Mouse (Mus musculus): ENCODE data around the gene Syngr2.
"Not testable (repeated sequence)": the region's sequence is repeated elsewhere in the genome, so short reads cannot be mapped to it uniquely, and the experiment has no call there.

The Syngr2 gene

GRCm38 (mm10) chr11:117828149-117828887 lies 18.9 kb downstream of the Syngr2 start:
- peak overlapping the region; percentile 17 for H3K4me3 ChIP-seq (replicated peaks; ENCODE audit: low read length)
- TF ChIP-seq NANOG (IDR thresholded peaks at IDR 0.05; ENCODE audit: borderline replicate concordance, low read length) (no peak), POU5F1 (IDR thresholded peaks at IDR 0.05; ENCODE audit: borderline replicate concordance, low read length) (no peak), CTCF (conservative IDR thresholded peaks at IDR 0.05; ENCODE audit: low read length) (no peak)
- H3K9me3 ChIP-seq (ENCODE audit: low read length): no peaks in the 10 kb centered on the region
- H3K36me3 ChIP-seq (ENCODE audit: insufficient read depth, low read length): peaks cover 11% of the 10 kb centered on the region
- H3K27me3 ChIP-seq (ENCODE audit: insufficient read depth, low read length): no peaks in the 10 kb centered on the region
- H3K4me1 ChIP-seq (replicated peaks; ENCODE audit: low read depth, low read length): peaks cover 91% of the 10 kb centered on the region

GRCm38 (mm10) chr11:117828888-117829604 lies 19.6 kb downstream of the Syngr2 start:
- H3K36me3 ChIP-seq (ENCODE audit: insufficient read depth, low read length): peaks cover 4% of the 10 kb centered on the region
- peaks cover 89% of the 10 kb centered on the region for H3K4me1 ChIP-seq (replicated peaks; ENCODE audit: low read depth, low read length)
- no peaks in the 10 kb centered on the region for H3K27me3 ChIP-seq (ENCODE audit: insufficient read depth, low read length)
- 0 out of 2 replicates have a peak overlapping the region, but pooled peaks have one; percentile 11 for H3K4me3 ChIP-seq (replicated peaks; ENCODE audit: low read length)
- TF ChIP-seq CTCF (conservative IDR thresholded peaks at IDR 0.05; ENCODE audit: low read length) (no peak), NANOG (IDR thresholded peaks at IDR 0.05; ENCODE audit: borderline replicate concordance, low read length) (no peak), POU5F1 (IDR thresholded peaks at IDR 0.05; ENCODE audit: borderline replicate concordance, low read length) (no peak)
- no peaks in the 10 kb centered on the region for H3K9me3 ChIP-seq (ENCODE audit: low read length)

DNA sequence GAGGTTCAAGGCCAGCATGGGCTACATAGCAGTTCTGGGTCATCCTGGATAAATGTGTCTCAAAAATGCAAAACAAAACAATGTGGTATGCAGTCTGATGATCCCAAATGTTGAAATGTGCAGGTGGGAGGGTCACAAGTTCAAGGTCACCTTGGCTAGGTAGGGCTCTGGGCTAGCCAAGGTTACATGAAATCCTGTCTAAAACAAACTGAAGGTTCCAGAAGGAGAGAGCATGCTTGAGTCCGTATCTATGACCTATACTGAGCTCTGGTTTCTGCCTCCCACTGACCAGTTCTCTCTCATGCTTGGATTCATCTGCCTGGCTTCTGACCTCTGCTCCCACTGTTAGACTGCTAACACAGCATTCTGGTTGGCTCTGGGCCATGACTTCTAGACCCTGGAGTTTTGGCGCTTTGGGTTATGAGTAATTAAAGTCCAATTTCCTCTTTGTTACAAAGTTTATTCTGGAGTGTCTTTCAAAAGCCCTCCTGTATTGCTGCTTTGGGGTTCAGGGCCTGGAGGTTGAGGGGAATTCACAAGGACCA lies 20.3 kb downstream of the Syngr2 start:
- H3K4me1 ChIP-seq (replicated peaks; ENCODE audit: low read depth, low read length): peaks cover 91% of the 10 kb centered on the region
- no peaks in the 10 kb centered on the region for H3K27me3 ChIP-seq (ENCODE audit: insufficient read depth, low read length)
- H3K4me3 ChIP-seq (replicated peaks; ENCODE audit: low read length): no peak overlapping the region
- H3K36me3 ChIP-seq (ENCODE audit: insufficient read depth, low read length): no peaks in the 10 kb centered on the region
- TF ChIP-seq NANOG (IDR thresholded peaks at IDR 0.05; ENCODE audit: borderline replicate concordance, low read length) (no peak), CTCF (conservative IDR thresholded peaks at IDR 0.05; ENCODE audit: low read length) (no peak), POU5F1 (IDR thresholded peaks at IDR 0.05; ENCODE audit: borderline replicate concordance, low read length) (no peak)
- H3K9me3 ChIP-seq (ENCODE audit: low read length): no peaks in the 10 kb centered on the region

DNA sequence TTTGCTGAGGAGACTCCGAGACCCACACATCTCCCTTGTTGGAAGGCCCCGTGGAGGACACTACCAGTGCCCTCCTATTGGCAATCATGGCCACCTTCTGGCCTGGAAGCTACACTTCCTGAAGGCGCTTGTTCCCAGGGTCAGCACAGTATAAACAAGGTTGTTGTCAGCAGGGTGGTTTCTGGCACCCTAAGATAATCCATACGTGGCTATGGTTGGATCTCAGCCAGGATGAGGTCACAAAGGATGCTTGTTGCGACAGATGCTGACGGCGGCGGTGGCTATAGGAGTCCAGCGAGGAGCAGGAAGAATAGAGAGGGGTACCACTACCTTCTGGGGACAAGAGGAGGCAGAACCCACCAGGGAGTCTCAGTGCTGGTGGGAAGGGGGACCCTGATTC lies 20.9 kb downstream of the Syngr2 start:
- no peaks in the 10 kb centered on the region for H3K27me3 ChIP-seq (ENCODE audit: insufficient read depth, low read length)
- 0 out of 2 replicates have a peak overlapping the region, but pooled peaks have one; percentile 13 for H3K4me3 ChIP-seq (replicated peaks; ENCODE audit: low read length)
- H3K36me3 ChIP-seq (ENCODE audit: insufficient read depth, low read length): no peaks in the 10 kb centered on the region
- H3K4me1 ChIP-seq (replicated peaks; ENCODE audit: low read depth, low read length): peaks cover 92% of the 10 kb centered on the region
- TF ChIP-seq NANOG (IDR thresholded peaks at IDR 0.05; ENCODE audit: borderline replicate concordance, low read length) (no peak), POU5F1 (IDR thresholded peaks at IDR 0.05; ENCODE audit: borderline replicate concordance, low read length) (no peak), CTCF (conservative IDR thresholded peaks at IDR 0.05; ENCODE audit: low read length) (no peak)
- H3K9me3 ChIP-seq (ENCODE audit: low read length): no peaks in the 10 kb centered on the region

DNA sequence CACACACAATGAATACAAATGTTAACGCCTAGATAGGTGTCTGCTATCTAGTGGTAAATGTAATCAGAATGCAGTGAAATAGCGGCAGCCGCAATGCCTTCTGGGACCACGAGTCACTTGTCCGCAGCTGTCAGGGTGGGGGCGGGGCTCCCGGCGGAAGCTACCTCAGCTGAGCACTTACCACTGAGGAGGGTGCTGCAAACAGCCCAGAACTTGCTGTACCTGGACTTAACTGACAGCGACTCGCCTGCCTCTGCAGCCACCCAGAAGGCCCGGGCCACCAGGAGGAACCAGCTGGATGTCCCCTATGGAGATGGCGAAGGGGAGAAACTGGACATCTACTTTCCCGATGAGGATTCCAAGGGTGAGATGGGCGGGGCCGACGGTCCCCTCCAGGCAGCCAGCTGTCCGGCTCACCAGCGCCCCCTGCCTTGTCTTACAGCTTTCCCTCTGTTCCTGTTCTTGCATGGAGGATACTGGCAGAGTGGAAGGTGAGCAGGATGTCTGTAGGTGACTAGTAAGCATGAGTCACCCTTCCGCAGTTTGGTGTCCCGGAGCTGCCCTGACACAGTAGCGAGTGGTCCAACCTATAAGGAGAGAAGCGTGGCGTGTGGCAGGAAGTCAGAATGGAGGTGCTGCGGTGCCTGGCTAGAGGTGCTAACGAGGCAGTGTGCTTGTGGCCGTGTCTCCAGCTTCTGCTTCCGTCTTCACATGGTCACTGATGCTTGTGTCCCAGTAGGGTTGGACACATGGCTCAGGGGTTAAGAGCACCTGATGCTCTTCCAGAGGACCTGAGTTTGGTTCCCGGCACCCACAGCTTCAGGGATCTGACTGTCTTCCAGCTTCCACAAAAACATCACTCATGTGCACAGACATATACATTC lies 22.9 kb downstream of the Syngr2 start:
- Histone ChIP-seq H3K9me3 (ENCODE audit: low read length) (no peaks in the 10 kb centered on the region), H3K4me3 (replicated peaks; ENCODE audit: low read length) (peak overlapping the region; percentile 82), H3K4me1 (replicated peaks; ENCODE audit: low read depth, low read length) (peaks cover 94% of the 10 kb centered on the region), H3K36me3 (ENCODE audit: insufficient read depth, low read length) (no peaks in the 10 kb centered on the region), H3K27me3 (ENCODE audit: insufficient read depth, low read length) (no peaks in the 10 kb centered on the region)
- TF ChIP-seq CTCF (conservative IDR thresholded peaks at IDR 0.05; ENCODE audit: low read length) (peak; percentile 71), POU5F1 (IDR thresholded peaks at IDR 0.05; ENCODE audit: borderline replicate concordance, low read length) (no peak)

DNA sequence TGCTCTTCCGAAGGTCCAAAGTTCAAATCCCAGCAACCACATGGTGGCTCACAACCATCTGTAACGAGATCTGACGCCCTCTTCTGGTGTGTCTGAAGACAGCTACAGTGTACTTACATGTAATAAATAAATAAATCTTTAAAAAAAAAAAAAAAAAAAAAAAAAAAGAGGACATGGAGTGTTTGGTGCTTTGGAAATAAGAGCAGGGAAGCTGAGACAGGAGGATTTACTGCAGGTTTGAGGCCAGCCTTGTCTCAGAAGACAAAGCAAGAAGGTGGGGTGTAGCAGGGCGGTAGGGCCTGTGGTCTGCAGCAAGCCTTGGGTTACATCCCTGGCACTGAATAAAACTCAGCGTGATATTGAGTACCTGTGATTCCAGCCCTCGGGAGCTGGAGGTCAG lies 24.0 kb downstream of the Syngr2 start:
- H3K4me3 ChIP-seq (replicated peaks; ENCODE audit: low read length); H3K27me3 ChIP-seq (ENCODE audit: insufficient read depth, low read length); H3K36me3 ChIP-seq (ENCODE audit: insufficient read depth, low read length); H3K9me3 ChIP-seq (ENCODE audit: low read length): not testable (repeated sequence)
- peaks cover 93% of the 10 kb centered on the region for H3K4me1 ChIP-seq (replicated peaks; ENCODE audit: low read depth, low read length)

DNA sequence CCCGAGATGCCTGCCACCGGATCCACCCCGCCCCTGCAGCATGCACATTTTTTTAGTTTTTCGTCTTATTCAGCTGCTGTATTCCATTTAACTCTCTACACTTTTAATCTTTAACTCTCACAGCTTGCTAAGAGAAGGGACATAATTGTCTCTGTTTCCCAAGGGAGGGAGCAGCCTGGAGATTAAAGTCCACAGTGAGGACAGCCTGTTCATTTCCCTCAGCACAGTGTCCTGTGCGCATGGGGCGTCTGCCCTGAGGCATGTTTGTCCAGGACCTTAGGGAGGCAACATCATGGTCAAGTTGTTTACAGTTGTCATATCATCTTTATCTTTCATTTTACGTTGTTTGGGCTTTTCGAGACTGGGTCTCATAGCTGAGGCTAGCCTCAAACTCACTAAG lies 24.6 kb downstream of the Syngr2 start:
- H3K27me3 ChIP-seq (ENCODE audit: insufficient read depth, low read length): no peaks in the 10 kb centered on the region
- H3K9me3 ChIP-seq (ENCODE audit: low read length): no peaks in the 10 kb centered on the region
- no peak overlapping the region for H3K4me3 ChIP-seq (replicated peaks; ENCODE audit: low read length)
- H3K4me1 ChIP-seq (replicated peaks; ENCODE audit: low read depth, low read length): peaks cover 93% of the 10 kb centered on the region
- TF ChIP-seq POU5F1 (IDR thresholded peaks at IDR 0.05; ENCODE audit: borderline replicate concordance, low read length) (no peak), CTCF (conservative IDR thresholded peaks at IDR 0.05; ENCODE audit: low read length) (no peak), NANOG (IDR thresholded peaks at IDR 0.05; ENCODE audit: borderline replicate concordance, low read length) (no peak)
- H3K36me3 ChIP-seq (ENCODE audit: insufficient read depth, low read length): no peaks in the 10 kb centered on the region

GRCm38 (mm10) chr11:117836306-117836705 lies 26.8 kb downstream of the Syngr2 start:
- H3K4me1 ChIP-seq (replicated peaks; ENCODE audit: low read depth, low read length): peaks cover 86% of the 10 kb centered on the region
- H3K9me3 ChIP-seq (ENCODE audit: low read length): no peaks in the 10 kb centered on the region
- no peaks in the 10 kb centered on the region for H3K27me3 ChIP-seq (ENCODE audit: insufficient read depth, low read length)
- no peak for TF ChIP-seq CTCF (conservative IDR thresholded peaks at IDR 0.05; ENCODE audit: low read length)
- no peak for TF ChIP-seq NANOG (IDR thresholded peaks at IDR 0.05; ENCODE audit: borderline replicate concordance, low read length)
- TF ChIP-seq POU5F1 (IDR thresholded peaks at IDR 0.05; ENCODE audit: borderline replicate concordance, low read length): no peak
- H3K36me3 ChIP-seq (ENCODE audit: insufficient read depth, low read length): no peaks in the 10 kb centered on the region
- peak overlapping the region; percentile 27; the same call in 1 of the 2 replicates for H3K4me3 ChIP-seq (replicated peaks; ENCODE audit: low read length)

Measured in E14TG2a.4 (cell line).